Mouse (Mus musculus) cerebellum, adult 2 months (tissue): ENCODE data around the gene Irs2. TPM values are rescaled to one million over a fixed set of nuclear protein-coding genes. Genes with fewer than 3 reads are reported as not detected.

Experiments
- DNase-seq, 2 experiments: peaks; one replicate each; pipeline ENCODE4 v3.0.0; 2021
- H3K27ac ChIP-seq: fragments of 200-500 bp; 2 replicates; pipeline ENCODE4 v1.5.1; 2012; ENCODE audit warnings: low read length, control low read depth, inconsistent platforms; ENCODE audit not compliant: insufficient read depth
- H3K27me3 ChIP-seq: fragments of 200-500 bp; 2 replicates; pipeline ENCODE4 v1.6.1; 2012; ENCODE audit warnings: inconsistent platforms, mild to moderate bottlenecking, low read length, moderate library complexity; ENCODE audit not compliant: control insufficient read depth, insufficient read depth
- H3K4me1 ChIP-seq: fragments of 200-500 bp; 2 replicates; pipeline ENCODE4 v1.6.1; 2011; ENCODE audit warnings: low read length; ENCODE audit not compliant: control insufficient read depth, insufficient read depth
- H3K4me3 ChIP-seq: fragments of 200-500 bp; replicated peaks from 2 replicates; pipeline ENCODE3; 2011; ENCODE audit warnings: mild to moderate bottlenecking, low read depth, low read length, control low read depth; ENCODE audit not compliant: insufficient read depth
- CTCF ChIP-seq: fragments of 200-500 bp; IDR thresholded peaks from 2 replicates; pipeline ENCODE4 v1.5.1; 2011; ENCODE audit warnings: low read depth, mild to moderate bottlenecking, control low read depth, low read length, moderate library complexity, borderline replicate concordance; ENCODE audit not compliant: insufficient read depth
- POLR2A ChIP-seq: fragments of 200-500 bp; IDR thresholded peaks from 2 replicates; pipeline ENCODE4 v1.6.1; 2011; ENCODE audit warnings: low read length, control low read depth, borderline replicate concordance; ENCODE audit not compliant: insufficient read depth
- WGBS: fragments of 180-500 bp; shearing (Covaris S2); methylation state at CpG from one replicate; pipeline ENCODE4 v1.1.7; 2018; 5-methylcytosine and 5-hydroxymethylcytosine counted together
- polyA plus RNA-seq: library from polyadenylated mRNA; depleted of rRNA; stranded (reverse); fragments of >200 nt; gene quantifications from 2 replicates; pipeline ENCODE4 v1.2.3, GENCODE M21; 2012; rRNA removed

Gene Irs2
- 26.2 and 27.3 TPM in 2 replicates for polyA plus RNA-seq

- H3K4me3 ChIP-seq: peak within 1 kb of the TSS; percentile 92
- peaks cover 12% of the 10 kb centered on the region for H3K4me1 ChIP-seq
- TF ChIP-seq POLR2A (no peak), CTCF (no peak)
- DNase-seq: no peak
- no peaks in the 10 kb centered on the region for H3K27me3 ChIP-seq
- WGBS: under 1% methylated on average over 54 of the region's 64 CpGs
- H3K27ac ChIP-seq: peak within 1 kb of the TSS; percentile 85
These were observed at the start of gene Irs2 for GRCm38 (mm10) chr8:11008379-11008775. Gene Irs2, minus strand, starts transcription at chr8:11008458.

DNA sequence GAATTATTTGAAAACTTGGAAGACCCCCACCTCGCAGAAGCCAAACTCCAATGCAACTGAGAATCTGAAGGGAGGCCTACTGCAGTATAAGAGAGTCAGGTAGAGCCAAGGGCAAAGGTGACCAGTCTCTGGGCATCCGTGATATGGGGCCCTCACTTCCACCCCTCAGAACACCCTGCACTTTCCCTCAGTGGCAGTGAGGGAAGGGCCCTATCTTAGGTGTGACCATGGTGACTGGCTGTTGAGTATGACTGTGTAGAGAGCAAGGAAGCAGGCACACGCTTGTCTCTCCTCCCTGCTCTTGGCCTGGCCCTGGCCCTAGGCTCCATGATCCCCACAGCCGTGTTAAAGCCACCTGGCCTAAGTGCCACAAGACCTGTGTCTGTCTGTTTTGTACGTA lies 48.4 kb upstream of the Irs2 start:
- no peak for DNase-seq
- Histone ChIP-seq H3K4me3 (no peak overlapping the region), H3K27ac (no peak overlapping the region), H3K27me3 (no peaks in the 10 kb centered on the region), H3K4me1 (peaks cover 5% of the 10 kb centered on the region)
- 89% methylated on average over 5 of the region's 5 CpGs for WGBS
- TF ChIP-seq CTCF (no peak), POLR2A (no peak)

DNA sequence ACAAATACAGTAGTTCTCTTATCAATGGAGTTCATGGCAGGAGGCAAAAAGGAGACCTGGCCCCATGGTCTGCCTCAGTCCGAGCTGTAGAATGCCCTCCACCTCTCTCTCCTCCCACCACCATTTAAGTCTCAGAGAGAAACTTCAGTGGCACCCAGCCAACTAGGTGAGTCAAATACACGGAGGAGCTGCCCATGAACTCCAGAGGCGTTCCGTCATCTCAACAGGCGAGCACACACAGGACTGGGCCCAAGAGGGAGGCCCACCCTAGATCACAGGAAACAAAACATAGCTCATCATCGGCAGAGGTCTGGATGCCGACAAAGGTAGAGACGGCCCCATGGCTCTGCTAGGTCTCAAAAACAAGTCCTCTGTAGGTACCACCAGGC lies 47.9 kb upstream of the Irs2 start:
- no peaks in the 10 kb centered on the region for H3K27me3 ChIP-seq
- H3K27ac ChIP-seq: no peak overlapping the region
- WGBS: 90% methylated on average over 8 of the region's 8 CpGs
- no peak for DNase-seq
- TF ChIP-seq CTCF (no peak), POLR2A (no peak)
- no peaks in the 10 kb centered on the region; the same call in 1 of the 2 replicates for H3K4me1 ChIP-seq
- H3K4me3 ChIP-seq: no peak overlapping the region

DNA sequence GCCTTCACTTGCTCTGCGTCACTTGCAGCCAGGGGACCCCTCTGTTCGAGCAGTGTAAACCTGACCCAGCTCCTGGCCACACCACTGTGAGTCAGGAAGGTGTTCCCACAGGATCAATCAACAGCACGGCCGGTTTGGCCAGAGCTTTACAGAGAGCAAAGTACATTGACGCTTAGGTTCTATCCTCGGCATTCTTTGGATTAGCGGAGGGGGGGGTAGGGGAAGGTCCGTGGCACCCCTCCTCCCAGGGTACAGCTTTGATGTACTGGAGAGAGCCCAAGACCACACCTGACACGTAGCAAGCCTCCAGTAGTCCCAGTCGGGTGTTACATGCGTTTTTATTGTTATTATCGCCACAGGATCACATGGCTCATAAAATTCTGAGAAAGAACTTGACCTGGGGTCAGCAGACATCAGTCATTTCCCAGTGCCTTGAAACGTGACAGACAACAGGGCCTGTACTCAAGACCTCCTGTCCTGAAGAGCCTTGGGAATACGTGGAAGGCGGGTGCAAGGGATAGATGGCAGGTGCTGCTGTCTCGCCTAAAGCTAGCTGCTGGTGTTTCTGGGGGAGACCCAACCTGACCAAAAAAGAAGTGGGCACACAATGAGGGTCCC lies 47.4 kb upstream of the Irs2 start:
- Histone ChIP-seq H3K27me3 (no peaks in the 10 kb centered on the region), H3K4me3 (no peak overlapping the region), H3K27ac (no peak overlapping the region), H3K4me1 (no peaks in the 10 kb centered on the region)
- TF ChIP-seq CTCF (no peak), POLR2A (no peak)
- DNase-seq: no peak
- 61% methylated on average over 16 of the region's 16 CpGs for WGBS

- TF ChIP-seq POLR2A (no peak), CTCF (no peak)
- H3K27ac ChIP-seq: no peak overlapping the region
- no peaks in the 10 kb centered on the region for H3K4me1 ChIP-seq
- no peak overlapping the region for H3K4me3 ChIP-seq
- 72% methylated on average over 5 of the region's 5 CpGs for WGBS
- H3K27me3 ChIP-seq: no peaks in the 10 kb centered on the region
- no peak for DNase-seq
These were observed 41.6 kb upstream of the Irs2 start for GRCm38 (mm10) chr8:11049835-11050234.

- Histone ChIP-seq H3K4me1 (no peaks in the 10 kb centered on the region), H3K4me3 (no peak overlapping the region), H3K27ac (no peak overlapping the region), H3K27me3 (no peaks in the 10 kb centered on the region)
- 97% methylated on average over 1 of the region's 1 CpGs for WGBS
- DNase-seq: no peak
- TF ChIP-seq CTCF: no peak
- no peak for TF ChIP-seq POLR2A
These were observed 39.6 kb upstream of the Irs2 start for GRCm38 (mm10) chr8:11047812-11048211.

DNA sequence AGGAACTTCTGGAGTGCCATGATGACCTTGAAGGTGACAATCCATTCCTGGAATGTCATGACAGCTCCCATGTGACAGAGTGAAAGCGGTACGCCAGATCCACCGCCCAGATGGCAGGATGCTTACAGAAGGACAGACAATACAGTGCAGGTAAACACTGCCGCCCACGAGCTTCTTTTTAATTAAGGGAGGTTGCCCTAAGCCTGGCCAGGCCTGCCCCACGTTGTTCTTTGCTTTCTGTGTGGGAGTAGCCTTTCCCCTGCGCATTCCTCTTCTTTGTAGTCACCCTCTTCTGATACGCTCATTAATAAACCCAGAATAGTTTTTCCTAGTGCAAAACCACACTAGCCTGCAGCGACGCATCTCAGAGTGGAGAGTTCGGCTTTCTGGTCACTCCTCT lies 36.4 kb upstream of the Irs2 start:
- no peak for DNase-seq
- TF ChIP-seq POLR2A (no peak), CTCF (no peak)
- WGBS: 75% methylated on average over 11 of the region's 11 CpGs
- H3K27me3 ChIP-seq: no peaks in the 10 kb centered on the region
- no peaks in the 10 kb centered on the region for H3K4me1 ChIP-seq
- no peak overlapping the region for H3K4me3 ChIP-seq
- H3K27ac ChIP-seq: no peak overlapping the region

- Histone ChIP-seq H3K4me3 (no peak overlapping the region), H3K27ac (no peak overlapping the region), H3K4me1 (no peaks in the 10 kb centered on the region), H3K27me3 (no peaks in the 10 kb centered on the region)
- TF ChIP-seq CTCF (no peak), POLR2A (no peak)
- WGBS: 82% methylated on average over 4 of the region's 4 CpGs
- DNase-seq: no peak
These were observed 35.3 kb upstream of the Irs2 start for GRCm38 (mm10) chr8:11043591-11043990.
